Mouse (Mus musculus) forebrain, embryonic 10.5 days (tissue): Measurements from ENCODE around the gene Fbxw13. TPM values are rescaled to one million over a fixed set of nuclear protein-coding genes. Genes with fewer than 3 reads are reported as not detected.

Source experiments
- polyA plus RNA-seq: library from polyadenylated mRNA; unstranded; fragments of >200 nt; fragmentation: Nextera tagmentation; extraction: Ambion mirVana; gene quantifications from 2 replicates; pipeline ENCODE4 v1.2.1, GENCODE M21; 2016

Fbxw13 gene
- polyA plus RNA-seq, 1 experiment from 2014 or later = not detected

Other genes with a start within 250 kb of the Fbxw13 start
- 1.5 and 2.3 TPM in 2 replicates for gene Col7a1, start 242.4 kb downstream of the Fbxw13 start, polyA plus RNA-seq
- gene Ucn2, start 210.0 kb downstream of the Fbxw13 start, polyA plus RNA-seq = not detected in 2 replicates
- 10.5 and 12.4 TPM in 2 replicates for gene Pfkfb4, start 204.2 kb downstream of the Fbxw13 start, polyA plus RNA-seq
- gene Shisa5, start 157.4 kb downstream of the Fbxw13 start, polyA plus RNA-seq = 29.7 and 31.5 TPM in 2 replicates
- 7.6 and 9.1 TPM in 2 replicates for gene Trex1, start 136.2 kb downstream of the Fbxw13 start, polyA plus RNA-seq
- gene Atrip, start 121.9 kb downstream of the Fbxw13 start, polyA plus RNA-seq = 34.9 and 35.0 TPM in 2 replicates
- gene Ccdc51, start 113.5 kb downstream of the Fbxw13 start, polyA plus RNA-seq = 13.3 and 14.7 TPM in 2 replicates
- gene Tma7, start 113.4 kb downstream of the Fbxw13 start, polyA plus RNA-seq = 793 and 804 TPM in 2 replicates
- gene Plxnb1, start 100.6 kb downstream of the Fbxw13 start, polyA plus RNA-seq = 27.0 and 28.9 TPM in 2 replicates
- gene Fbxw21, start 33.9 kb downstream of the Fbxw13 start, polyA plus RNA-seq = not detected in 2 replicates
- not detected in 2 replicates for gene Fbxw20, start 38.8 kb upstream of the Fbxw13 start, polyA plus RNA-seq
- not detected in 2 replicates for gene Fbxw14, start 91.7 kb upstream of the Fbxw13 start, polyA plus RNA-seq
- gene Fbxw28, start 143.7 kb upstream of the Fbxw13 start, polyA plus RNA-seq = not detected in 2 replicates
- gene Fbxw22, start 208.3 kb upstream of the Fbxw13 start, polyA plus RNA-seq = not detected in 2 replicates